Mouse (Mus musculus): ENCODE measurements at regions not wholly inside any gene's neighbourhood (a gene's known extent, or its start where the extent isn't known, plus 50 kb on each side); places are given as distances from the start of the nearest gene placed in this dataset. TPM values are rescaled to one million over a fixed set of nuclear protein-coding genes. Genes with fewer than 3 reads are reported as not detected.

DNA sequence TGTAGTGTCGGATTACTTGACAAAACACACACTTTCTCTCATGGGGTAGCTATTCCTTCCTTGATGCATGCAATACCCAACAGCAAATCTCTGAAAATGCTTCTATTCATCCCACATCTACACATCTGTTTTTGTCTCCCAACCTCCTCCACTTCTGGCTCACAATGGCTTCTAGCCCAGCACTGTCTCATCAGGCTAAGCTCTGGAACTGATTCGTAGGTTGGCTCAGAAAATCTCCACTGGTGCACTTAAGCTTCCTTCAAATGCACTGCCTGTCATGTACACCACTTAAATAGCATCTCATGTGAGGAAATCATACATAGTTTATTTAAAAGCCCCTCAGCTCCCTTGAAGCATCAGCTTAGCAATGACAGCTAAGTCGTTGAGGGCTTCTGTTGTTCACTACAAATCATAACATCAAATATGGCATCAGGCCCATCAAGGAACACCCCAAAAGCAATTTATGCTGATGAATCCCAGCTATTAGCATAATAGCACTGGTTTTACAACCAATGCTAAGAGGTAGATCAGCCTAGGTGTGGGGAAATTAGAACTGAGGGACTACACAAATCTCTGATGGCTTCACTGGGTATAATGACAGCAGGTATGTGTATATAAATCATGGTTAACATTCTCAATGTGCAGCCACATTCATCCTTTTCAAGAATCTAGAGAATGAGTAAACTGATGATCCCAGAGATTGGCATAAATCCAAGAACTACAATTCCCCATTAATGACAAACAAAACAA is 103.5 kb upstream of the Tusc1 start:
- 55% methylated on average over 3 of the region's 3 CpGs for WGBS
- H3K27ac ChIP-seq (replicated peaks), result no peak overlapping the region

DNA sequence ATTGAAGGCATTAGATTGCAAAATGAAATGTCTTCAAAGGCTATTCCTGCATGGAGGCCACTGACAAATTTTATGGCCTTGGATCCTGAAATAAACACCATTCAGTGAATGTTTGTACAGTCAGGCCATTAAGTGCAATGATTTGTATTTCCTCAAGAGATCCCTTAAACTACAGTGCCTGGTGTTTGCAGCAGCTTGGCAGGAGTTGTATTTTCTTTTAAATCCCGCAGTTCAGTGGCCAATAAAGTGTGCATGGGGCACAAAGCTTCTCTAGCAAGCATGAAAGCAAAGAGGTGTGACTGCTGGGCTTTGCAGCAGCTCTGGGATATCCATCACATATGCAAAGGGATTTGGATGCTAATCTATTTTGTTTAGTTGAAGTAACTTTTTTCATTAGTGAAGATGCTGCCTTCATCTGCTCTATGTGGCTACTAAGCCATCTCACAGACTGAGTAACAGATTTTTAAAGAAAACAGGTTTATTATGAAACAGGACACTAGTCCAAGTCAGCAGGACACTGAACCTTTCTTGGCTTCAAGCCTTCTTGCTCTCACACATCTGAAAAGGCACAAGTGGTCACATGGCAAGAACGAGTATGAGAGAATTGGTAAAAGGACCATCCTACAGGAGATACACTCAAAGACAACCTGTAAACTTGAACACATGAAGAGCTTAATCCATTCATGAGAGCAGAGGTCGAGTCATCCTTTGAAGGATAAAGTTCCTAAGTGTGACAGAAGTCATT is 102.2 kb upstream of the Tusc1 start:
- Histone ChIP-seq H3K36me3 (no peaks in the 10 kb centered on the region), H3K27ac (replicated peaks) (no peak overlapping the region; the same call in 1 of the 2 replicates), H3K4me3 (replicated peaks) (no peak overlapping the region), H3K4me1 (peaks cover 14% of the 10 kb centered on the region), H3K9me3 (replicated peaks) (no peaks in the 10 kb centered on the region), H3K27me3 (replicated peaks) (no peaks in the 10 kb centered on the region), H3K9ac (replicated peaks) (no peak overlapping the region), H3K4me2 (no peak overlapping the region)
- ATAC-seq (ENCODE audit: low FRiP score), result peak; percentile 82
- 35% methylated on average over 3 of the region's 3 CpGs for WGBS

More for the DNA sequence above, 103.5 kb upstream of the Tusc1 start:
- no peak for ATAC-seq (ENCODE audit: low FRiP score)
- H3K4me1 ChIP-seq, result peaks cover 14% of the 10 kb centered on the region
- H3K36me3 ChIP-seq, result no peaks in the 10 kb centered on the region
- H3K4me2 ChIP-seq, result no peak overlapping the region
- H3K9ac ChIP-seq (replicated peaks), result no peak overlapping the region
- no peaks in the 10 kb centered on the region for H3K9me3 ChIP-seq (replicated peaks)
- H3K27me3 ChIP-seq (replicated peaks), result no peaks in the 10 kb centered on the region
- H3K4me3 ChIP-seq (replicated peaks), result no peak overlapping the region

- Histone ChIP-seq H3K9me3 (replicated peaks) (no peaks in the 10 kb centered on the region), H3K4me1 (no peaks in the 10 kb centered on the region), H3K27me3 (replicated peaks) (no peaks in the 10 kb centered on the region), H3K9ac (replicated peaks) (no peak overlapping the region), H3K27ac (replicated peaks) (no peak overlapping the region), H3K4me3 (replicated peaks) (no peak overlapping the region), H3K36me3 (no peaks in the 10 kb centered on the region), H3K4me2 (no peak overlapping the region)
- ATAC-seq (ENCODE audit: low FRiP score), result no peak
These were observed 77.4 kb upstream of the Tusc1 start for GRCm38 (mm10) chr4:93412695-93413094.

GRCm38 (mm10) chr4:93406876-93407275 is 71.6 kb upstream of the Tusc1 start:
- Histone ChIP-seq H3K4me2 (no peak overlapping the region), H3K4me1 (no peaks in the 10 kb centered on the region), H3K36me3 (no peaks in the 10 kb centered on the region), H3K27ac (replicated peaks) (no peak overlapping the region), H3K4me3 (replicated peaks) (no peak overlapping the region), H3K9me3 (replicated peaks) (no peaks in the 10 kb centered on the region), H3K27me3 (replicated peaks) (no peaks in the 10 kb centered on the region), H3K9ac (replicated peaks) (no peak overlapping the region)
- ATAC-seq (ENCODE audit: low FRiP score), result no peak
- 27% methylated on average over 2 of the region's 2 CpGs for WGBS

GRCm38 (mm10) chr4:93400579-93400978 is 65.3 kb upstream of the Tusc1 start:
- H3K4me2 ChIP-seq, result no peak overlapping the region
- H3K36me3 ChIP-seq, result no peaks in the 10 kb centered on the region
- no peaks in the 10 kb centered on the region for H3K27me3 ChIP-seq (replicated peaks)
- H3K4me1 ChIP-seq, result no peaks in the 10 kb centered on the region
- H3K4me3 ChIP-seq (replicated peaks), result no peak overlapping the region
- no peak for ATAC-seq (ENCODE audit: low FRiP score)
- no peaks in the 10 kb centered on the region for H3K9me3 ChIP-seq (replicated peaks)
- no peak overlapping the region for H3K27ac ChIP-seq (replicated peaks)
- no peak overlapping the region for H3K9ac ChIP-seq (replicated peaks)

Small RNAs in the stretch of these regions (microRNA-seq; reads per million reads assigned to microRNA genes)
- not detected for gene Gm22619
